Mouse (Mus musculus) hindbrain, embryonic 15.5 days (tissue): ENCODE measurements around the gene Neu2. TPM values are rescaled to one million over a fixed set of nuclear protein-coding genes. Genes with fewer than 3 reads are reported as not detected.
A peak's percentile ranks its signal among the peaks of the same experiment; 100 is the strongest.

Source experiments
- ATAC-seq: fragments of 200-750 bp; cut with Nextera tagmentation; 2 replicates; pipeline ENCODE4 v1.8.0; 2017; ENCODE audit warnings: low read depth, moderate number of reproducible peaks, moderate TSS enrichment; ENCODE audit not compliant: low FRiP score
- H3K27ac ChIP-seq: fragments of 300-500 bp; sonication (generic); replicated peaks from 2 replicates; pipeline ENCODE4 v1.5.1; 2015; ENCODE audit warnings: mild to moderate bottlenecking, inconsistent platforms
- H3K27me3 ChIP-seq: fragments of 300-500 bp; sonication (generic); 2 replicates; pipeline ENCODE4 v1.6.1; 2015; ENCODE audit warnings: control low read depth, inconsistent platforms
- H3K36me3 ChIP-seq: fragments of 300-500 bp; sonication (generic); 2 replicates; pipeline ENCODE4 v1.6.1; 2015; ENCODE audit warnings: control low read depth, inconsistent platforms
- H3K4me1 ChIP-seq: fragments of 300-500 bp; sonication (generic); replicated peaks from 2 replicates; pipeline ENCODE4 v1.6.1; 2015; ENCODE audit warnings: control low read depth, inconsistent platforms
- H3K4me2 ChIP-seq: fragments of 300-500 bp; sonication (generic); 2 replicates; pipeline ENCODE4 v1.6.1; 2015; ENCODE audit warnings: moderate library complexity, mild to moderate bottlenecking, inconsistent platforms
- H3K4me3 ChIP-seq: fragments of 300-500 bp; sonication (generic); 2 replicates; pipeline ENCODE4 v1.5.1; 2015; ENCODE audit warnings: mild to moderate bottlenecking, inconsistent platforms
- H3K9ac ChIP-seq: fragments of 300-500 bp; sonication (generic); 2 replicates; pipeline ENCODE4 v1.6.1; 2015; ENCODE audit warnings: inconsistent platforms
- H3K9me3 ChIP-seq: fragments of 300-500 bp; sonication (generic); 2 replicates; pipeline ENCODE4 v1.6.1; 2016; ENCODE audit warnings: control low read depth, inconsistent platforms
- WGBS: fragments of 180-500 bp; shearing (Covaris S2); methylation state at CpG from one replicate; pipeline ENCODE4 v1.1.7; 2015; 5-methylcytosine and 5-hydroxymethylcytosine counted together
- polyA plus RNA-seq: library from polyadenylated mRNA; unstranded; fragments of >200 nt; fragmentation: Nextera tagmentation; extraction: Ambion mirVana; gene quantifications from 2 replicates; pipeline ENCODE4 v1.2.1, GENCODE M21; 2015

Neu2 gene
- polyA plus RNA-seq, 1 experiment from 2014 or later: 0.73 TPM

- Histone ChIP-seq H3K9me3 (no peaks in the 10 kb centered on the region), H3K27me3 (peaks cover 26% of the 10 kb centered on the region; the same call in 1 of the 2 replicates), H3K27ac (no peak overlapping the region), H3K9ac (no peak overlapping the region), H3K4me1 (peaks cover 19% of the 10 kb centered on the region), H3K36me3 (no peaks in the 10 kb centered on the region), H3K4me3 (no peak overlapping the region), H3K4me2 (no peak overlapping the region)
- WGBS: 59% methylated on average over 6 of the region's 6 CpGs
- ATAC-seq: no peak
Measured at GRCm38 (mm10) chr1:87507857-87508256, 1.8 kb upstream of the Neu2 start.

- peak overlapping the region; percentile 87 for H3K4me2 ChIP-seq
- peaks cover 26% of the 10 kb centered on the region; the same call in 1 of the 2 replicates for H3K27me3 ChIP-seq
- H3K4me1 ChIP-seq: peaks cover 19% of the 10 kb centered on the region
- no peak overlapping the region for H3K27ac ChIP-seq
- 19% methylated on average over 26 of the region's 26 CpGs for WGBS
- peak overlapping the region; percentile 54 for H3K9ac ChIP-seq
- peak overlapping the region; percentile 60 for H3K4me3 ChIP-seq
- no peaks in the 10 kb centered on the region for H3K9me3 ChIP-seq
- H3K36me3 ChIP-seq: no peaks in the 10 kb centered on the region
- no peak for ATAC-seq
Measured at GRCm38 (mm10) chr1:87508591-87509560, 813 bp upstream of the Neu2 start.

- H3K9me3 ChIP-seq: no peaks in the 10 kb centered on the region
- H3K4me3 ChIP-seq: peak overlapping the region; percentile 60
- no peaks in the 10 kb centered on the region for H3K36me3 ChIP-seq
- peaks cover 26% of the 10 kb centered on the region; the same call in 1 of the 2 replicates for H3K27me3 ChIP-seq
- H3K4me2 ChIP-seq: peak overlapping the region; percentile 87
- 0 out of 2 replicates have a peak overlapping the region, but pooled peaks have one; percentile 37 for H3K27ac ChIP-seq
- peak overlapping the region; percentile 54 for H3K9ac ChIP-seq
- ATAC-seq: peak; percentile 89
- WGBS: 0% methylated on average over 27 of the region's 61 CpGs
- peaks cover 19% of the 10 kb centered on the region for H3K4me1 ChIP-seq
Measured at GRCm38 (mm10) chr1:87510166-87510691, 540 bp downstream of the Neu2 start.

- Histone ChIP-seq H3K9ac (no peak overlapping the region), H3K4me3 (peak overlapping the region; percentile 60), H3K4me1 (peaks cover 19% of the 10 kb centered on the region), H3K27me3 (peaks cover 26% of the 10 kb centered on the region; the same call in 1 of the 2 replicates), H3K9me3 (no peaks in the 10 kb centered on the region), H3K36me3 (no peaks in the 10 kb centered on the region), H3K4me2 (peak overlapping the region; percentile 87), H3K27ac (no peak overlapping the region)
- no peak for ATAC-seq
- WGBS: 18% methylated on average over 5 of the region's 5 CpGs
Measured at GRCm38 (mm10) chr1:87510845-87511244, 1.2 kb downstream of the Neu2 start.

- no peak for ATAC-seq
- Histone ChIP-seq H3K9ac (no peak overlapping the region), H3K4me3 (no peak overlapping the region), H3K27me3 (no peaks in the 10 kb centered on the region), H3K36me3 (no peaks in the 10 kb centered on the region), H3K27ac (no peak overlapping the region), H3K4me2 (peak overlapping the region; percentile 29; the same call in 1 of the 2 replicates), H3K4me1 (no peaks in the 10 kb centered on the region; the same call in 1 of the 2 replicates), H3K9me3 (no peaks in the 10 kb centered on the region)
Measured at GRCm38 (mm10) chr1:87520467-87520866, 10.8 kb downstream of the Neu2 start.

GRCm38 (mm10) chr1:87521523-87521922 is 11.8 kb downstream of the Neu2 start:
- Histone ChIP-seq H3K9ac (no peak overlapping the region), H3K9me3 (no peaks in the 10 kb centered on the region), H3K36me3 (no peaks in the 10 kb centered on the region), H3K27me3 (no peaks in the 10 kb centered on the region), H3K4me3 (no peak overlapping the region), H3K4me2 (no peak overlapping the region), H3K4me1 (no peaks in the 10 kb centered on the region; the same call in 1 of the 2 replicates), H3K27ac (no peak overlapping the region)
- no peak for ATAC-seq
- 63% methylated on average over 1 of the region's 1 CpGs for WGBS

- no peaks in the 10 kb centered on the region for H3K36me3 ChIP-seq
- no peak overlapping the region for H3K4me3 ChIP-seq
- H3K27ac ChIP-seq: no peak overlapping the region
- no peaks in the 10 kb centered on the region for H3K9me3 ChIP-seq
- no peak for ATAC-seq
- no peak overlapping the region for H3K9ac ChIP-seq
- no peaks in the 10 kb centered on the region; the same call in 1 of the 2 replicates for H3K4me1 ChIP-seq
- no peaks in the 10 kb centered on the region for H3K27me3 ChIP-seq
- WGBS: 94% methylated on average over 7 of the region's 7 CpGs
- no peak overlapping the region for H3K4me2 ChIP-seq
Measured at GRCm38 (mm10) chr1:87525041-87525440, 15.4 kb downstream of the Neu2 start.

- H3K9ac ChIP-seq: no peak overlapping the region
- H3K4me2 ChIP-seq: no peak overlapping the region
- H3K36me3 ChIP-seq: no peaks in the 10 kb centered on the region
- no peak for ATAC-seq
- H3K4me1 ChIP-seq: no peaks in the 10 kb centered on the region
- H3K27me3 ChIP-seq: no peaks in the 10 kb centered on the region
- no peak overlapping the region for H3K4me3 ChIP-seq
- 66% methylated on average over 9 of the region's 9 CpGs for WGBS
- no peaks in the 10 kb centered on the region for H3K9me3 ChIP-seq
- H3K27ac ChIP-seq: no peak overlapping the region
Measured at GRCm38 (mm10) chr1:87527191-87527590, 17.5 kb downstream of the Neu2 start.

- H3K9me3 ChIP-seq: no peaks in the 10 kb centered on the region
- 86% methylated on average over 4 of the region's 4 CpGs for WGBS
- no peaks in the 10 kb centered on the region for H3K36me3 ChIP-seq
- H3K4me3 ChIP-seq: no peak overlapping the region
- no peak for ATAC-seq
- H3K27me3 ChIP-seq: no peaks in the 10 kb centered on the region
- no peak overlapping the region for H3K9ac ChIP-seq
- no peak overlapping the region for H3K4me2 ChIP-seq
- H3K27ac ChIP-seq: no peak overlapping the region
- no peaks in the 10 kb centered on the region for H3K4me1 ChIP-seq
Measured at GRCm38 (mm10) chr1:87532346-87532745, 22.7 kb downstream of the Neu2 start.

- no peaks in the 10 kb centered on the region for H3K36me3 ChIP-seq
- no peak overlapping the region for H3K9ac ChIP-seq
- H3K4me1 ChIP-seq: no peaks in the 10 kb centered on the region
- no peak overlapping the region for H3K4me3 ChIP-seq
- WGBS: 85% methylated on average over 3 of the region's 3 CpGs
- no peak overlapping the region for H3K4me2 ChIP-seq
- H3K27ac ChIP-seq: no peak overlapping the region
- no peak for ATAC-seq
- H3K27me3 ChIP-seq: no peaks in the 10 kb centered on the region
- H3K9me3 ChIP-seq: no peaks in the 10 kb centered on the region
Measured at GRCm38 (mm10) chr1:87534118-87534517, 24.4 kb downstream of the Neu2 start.

GRCm38 (mm10) chr1:87537008-87537407 is 27.3 kb downstream of the Neu2 start:
- Histone ChIP-seq H3K27me3 (no peaks in the 10 kb centered on the region), H3K9ac (no peak overlapping the region), H3K36me3 (no peaks in the 10 kb centered on the region), H3K4me2 (no peak overlapping the region), H3K4me3 (no peak overlapping the region), H3K27ac (no peak overlapping the region), H3K9me3 (no peaks in the 10 kb centered on the region), H3K4me1 (no peaks in the 10 kb centered on the region)
- ATAC-seq: no peak
- WGBS: 96% methylated on average over 1 of the region's 1 CpGs

- no peak overlapping the region for H3K27ac ChIP-seq
- no peaks in the 10 kb centered on the region for H3K27me3 ChIP-seq
- peaks cover 3% of the 10 kb centered on the region; the same call in 1 of the 2 replicates for H3K4me1 ChIP-seq
- 28% methylated on average over 7 of the region's 7 CpGs for WGBS
- H3K4me2 ChIP-seq: no peak overlapping the region
- no peak overlapping the region for H3K4me3 ChIP-seq
- no peaks in the 10 kb centered on the region for H3K36me3 ChIP-seq
- H3K9me3 ChIP-seq: no peaks in the 10 kb centered on the region
- ATAC-seq: no peak
- no peak overlapping the region for H3K9ac ChIP-seq
Measured at GRCm38 (mm10) chr1:87541614-87542013, 31.9 kb downstream of the Neu2 start.
